Mouse (Mus musculus) heart, adult 8-10 months (tissue): ENCODE measurements around the gene Lrrc32. TPM values are rescaled to one million over a fixed set of nuclear protein-coding genes. Genes with fewer than 3 reads are reported as not detected.

Experiments
- DNase-seq: peaks from one replicate; pipeline ENCODE4 v3.0.0; 2022; ENCODE audit warnings: low spot score
- total RNA-seq, 4 experiments: library from RNA; stranded (reverse); gene quantifications; 2 replicates each; pipeline ENCODE4 v1.2.4; 2022

Lrrc32 gene
- total RNA-seq, 4 experiments from 2014 or later, result 7.7 to 17.3 (median 12.2) TPM

GRCm38 (mm10) chr7:98510961-98511958 lies 22.2 kb downstream of the Lrrc32 start:
- no peak for DNase-seq

DNA sequence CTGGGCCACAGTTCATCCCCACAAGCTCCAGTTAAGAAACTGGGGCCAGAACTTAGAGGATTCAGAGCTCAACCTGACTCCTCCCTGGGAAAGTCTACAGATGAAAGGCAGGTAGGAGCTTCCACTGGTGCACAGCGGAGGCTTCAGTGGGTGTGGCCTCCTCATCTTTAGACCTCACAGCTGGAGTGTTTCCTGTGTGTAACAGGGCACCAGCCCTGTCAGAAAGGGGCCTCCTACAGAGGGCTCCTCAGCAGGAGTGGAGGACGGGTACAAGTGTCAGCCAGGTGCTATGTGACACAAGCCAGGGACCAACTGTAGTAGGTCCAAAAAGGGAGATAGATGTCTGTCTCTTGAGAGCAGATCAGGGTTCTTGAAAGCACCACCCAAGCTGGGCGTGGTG lies 24.2 kb downstream of the Lrrc32 start:
- no peak for DNase-seq

- peak; percentile 67 for DNase-seq
These were observed 33.5 kb downstream of the Lrrc32 start for GRCm38 (mm10) chr7:98522576-98522975.

DNA sequence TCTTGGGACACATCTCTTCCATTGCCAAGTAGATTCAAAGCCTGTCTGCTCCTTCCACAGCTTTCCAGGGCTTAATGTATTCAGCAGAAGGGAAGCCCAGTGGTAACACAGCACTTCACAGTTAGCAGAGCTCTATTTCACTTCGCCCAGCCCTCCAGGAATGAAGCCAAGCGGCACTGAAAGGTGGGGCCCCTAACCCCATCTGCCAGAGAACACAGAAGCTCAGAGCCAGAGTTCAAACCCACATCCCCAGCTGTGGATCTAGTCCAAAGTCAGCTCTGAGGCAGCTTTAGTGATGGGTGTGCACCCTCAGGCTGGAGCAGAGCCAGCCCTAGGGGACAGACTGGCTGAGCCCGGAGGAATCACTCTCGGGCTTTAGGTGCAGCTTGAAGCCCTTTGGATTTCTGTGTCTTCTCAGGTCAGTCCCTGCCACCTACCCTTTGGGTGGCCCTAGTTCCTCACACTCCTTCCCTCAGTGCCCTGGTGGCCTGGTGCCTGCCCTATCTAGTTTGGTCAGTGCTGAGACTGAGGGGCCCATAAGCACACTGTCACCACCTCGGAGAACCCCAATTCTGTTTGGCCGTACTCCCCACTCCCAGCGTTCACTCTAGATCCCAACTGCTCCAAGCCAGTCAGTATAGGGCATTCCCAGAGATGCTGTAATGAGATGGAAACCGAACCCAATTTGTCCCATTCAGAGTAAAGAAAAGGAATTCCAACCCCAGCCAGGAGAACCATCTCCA lies 34.2 kb downstream of the Lrrc32 start:
- DNase-seq, result peak; percentile 82

DNA sequence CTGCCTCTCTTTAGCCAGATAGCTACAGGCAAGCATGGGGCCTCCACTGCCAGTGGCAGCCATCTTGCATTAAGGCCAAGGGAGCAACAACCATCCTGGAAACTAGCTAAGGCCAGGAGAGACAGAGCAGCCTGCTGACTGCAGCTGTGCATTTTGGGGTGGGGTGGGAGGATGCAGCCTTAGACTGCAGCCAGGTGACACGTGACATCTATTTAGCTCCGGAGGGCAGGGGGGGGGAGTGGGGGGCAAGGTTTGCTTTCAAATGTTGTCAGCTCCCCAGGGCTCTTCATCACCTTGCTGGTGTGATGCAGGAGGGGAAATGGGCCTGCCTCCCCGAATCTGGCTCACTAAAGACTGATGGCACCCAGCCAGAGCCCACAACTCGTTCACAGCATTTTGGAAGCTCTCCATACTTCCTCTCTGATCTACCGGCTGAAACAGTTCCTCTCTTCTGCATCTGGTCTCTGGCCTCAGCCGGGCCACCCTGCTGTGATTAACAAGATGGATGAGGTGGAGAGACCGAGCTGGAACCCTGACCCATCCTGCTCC lies 34.8 kb downstream of the Lrrc32 start:
- peak; percentile 70 for DNase-seq

DNA sequence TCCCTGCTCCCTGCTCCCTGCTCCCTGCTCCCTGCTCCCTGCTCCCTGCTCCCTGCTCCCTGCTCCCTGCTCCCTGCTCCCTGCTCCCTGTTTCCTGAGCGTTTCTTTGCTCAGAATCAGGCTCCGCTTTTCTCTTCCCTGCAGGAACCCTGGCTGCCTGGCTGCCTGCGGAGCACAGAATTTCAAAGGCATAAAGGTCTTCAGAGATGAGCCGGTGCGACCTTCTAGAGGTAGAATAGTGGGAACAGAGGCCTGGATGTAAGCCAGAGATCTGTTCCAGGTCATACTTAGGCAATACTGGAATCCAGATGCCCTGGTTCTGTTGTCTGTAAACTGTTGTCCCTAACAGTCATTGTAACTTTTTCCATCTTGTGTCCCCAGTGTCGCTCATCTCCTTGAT lies 35.3 kb downstream of the Lrrc32 start:
- DNase-seq, result no peak

GRCm38 (mm10) chr7:98524869-98525699 lies 36.0 kb downstream of the Lrrc32 start:
- DNase-seq, result no peak

DNA sequence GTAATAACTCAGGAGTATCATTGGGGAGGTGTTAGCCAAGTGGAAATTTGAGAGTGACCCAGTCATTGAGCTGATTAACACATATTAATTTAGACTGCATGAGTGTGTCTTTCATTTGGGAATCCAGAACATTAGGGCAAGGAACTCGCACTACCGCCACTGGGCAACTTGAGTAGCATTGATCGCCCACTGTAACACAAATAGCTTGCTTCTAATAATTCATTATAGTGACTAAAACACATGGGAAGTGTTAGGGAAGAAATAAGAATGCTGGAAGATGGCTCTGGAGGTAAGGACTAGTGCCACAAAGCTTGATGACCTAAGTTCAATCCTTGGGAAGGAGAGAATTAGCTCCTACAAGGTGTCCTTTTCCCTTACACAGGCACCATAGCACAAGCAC lies 38.0 kb downstream of the Lrrc32 start:
- no peak for DNase-seq

DNA sequence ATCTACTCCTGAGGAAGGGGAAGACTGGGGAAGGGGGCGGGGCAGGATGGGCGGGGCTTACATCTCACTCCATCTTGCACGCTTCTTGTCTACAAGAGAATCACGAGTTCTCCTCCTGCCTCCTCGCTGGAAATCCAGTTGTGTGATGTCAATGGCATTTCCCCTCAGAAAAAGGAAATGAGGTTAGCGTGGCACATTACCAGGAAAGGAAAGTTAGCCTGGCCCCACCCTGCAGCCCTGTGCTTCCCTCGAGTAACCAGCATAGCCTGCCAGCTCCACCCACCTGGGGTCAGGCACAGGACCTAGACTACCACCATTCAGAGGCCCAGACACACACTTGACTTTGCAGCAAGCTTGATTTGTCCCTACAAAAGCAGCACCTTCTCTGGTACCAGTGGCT lies 42.5 kb downstream of the Lrrc32 start:
- DNase-seq, result peak; percentile 65

DNA sequence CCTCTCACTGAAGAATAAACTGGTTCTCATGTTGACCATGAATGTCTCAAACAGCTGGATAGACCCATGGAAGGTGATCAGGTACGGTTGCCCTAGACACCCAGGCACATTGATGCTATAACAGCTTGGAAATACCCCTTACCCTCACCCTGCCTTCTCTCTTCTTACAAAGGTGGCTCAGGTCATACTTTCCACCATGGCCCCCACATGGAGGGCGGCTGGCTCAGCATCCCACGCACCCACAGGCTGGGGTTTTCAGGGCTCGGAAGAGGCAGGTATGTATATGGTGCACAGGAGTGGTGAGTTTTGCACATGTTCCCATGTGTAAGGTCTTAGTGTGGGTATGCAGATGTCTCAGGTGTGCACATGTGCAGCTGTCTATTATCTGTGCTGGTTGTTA lies 43.9 kb downstream of the Lrrc32 start:
- DNase-seq, result no peak

GRCm38 (mm10) chr7:98534432-98534855 lies 45.4 kb downstream of the Lrrc32 start:
- DNase-seq, result peak; percentile 26

DNA sequence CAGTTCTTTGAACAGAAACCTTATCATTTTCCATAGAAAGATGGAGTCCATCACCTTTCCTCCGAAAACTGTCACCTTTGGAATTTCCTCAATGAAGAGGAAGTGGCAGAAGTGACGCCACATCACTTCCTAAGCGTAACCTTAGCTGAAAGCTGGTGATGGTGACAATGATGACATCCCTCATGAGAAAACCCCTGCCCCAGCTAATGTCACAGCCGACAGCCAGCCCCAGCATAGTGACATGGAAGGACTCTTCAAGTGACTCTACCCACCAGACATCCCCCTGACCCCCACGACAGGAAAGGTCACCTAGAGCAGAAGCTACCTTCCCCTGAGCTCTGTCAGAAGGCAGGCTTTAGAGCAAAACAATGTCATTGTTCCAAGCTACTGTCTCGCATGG lies 46.1 kb downstream of the Lrrc32 start:
- no peak for DNase-seq

- no peak for DNase-seq
These were observed 46.8 kb downstream of the Lrrc32 start for GRCm38 (mm10) chr7:98535882-98536281.

GRCm38 (mm10) chr7:98537210-98537966 lies 48.3 kb downstream of the Lrrc32 start:
- no peak for DNase-seq

DNA sequence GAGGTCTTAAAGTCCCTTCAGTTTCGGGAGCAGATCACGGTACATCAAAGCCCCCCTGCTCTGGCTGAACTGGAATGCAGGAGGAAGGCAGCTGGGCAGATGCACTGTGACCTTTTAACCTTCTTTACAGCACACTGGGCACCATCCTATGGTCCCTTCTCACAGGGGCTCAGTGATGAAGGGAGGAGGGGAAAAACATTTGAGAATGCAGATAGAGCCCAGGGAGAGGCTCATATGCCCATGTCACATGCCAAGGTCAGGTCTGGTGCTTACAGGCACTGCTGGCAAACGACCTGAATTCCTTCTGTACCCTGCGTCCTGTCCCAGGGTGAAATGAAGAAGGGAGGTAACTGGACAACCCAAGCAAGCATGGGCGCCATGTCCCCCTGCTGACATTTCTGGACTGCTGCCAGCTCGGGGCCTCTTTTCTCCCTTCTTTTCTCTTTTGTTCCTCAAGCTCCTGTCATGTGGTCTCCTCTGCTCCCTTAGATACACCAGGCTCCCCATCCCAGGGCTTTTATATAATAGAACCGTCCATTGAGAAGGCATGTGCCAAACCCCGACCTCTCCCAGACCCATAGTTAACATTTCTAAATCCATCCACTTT lies 49.0 kb downstream of the Lrrc32 start:
- no peak for DNase-seq

DNA sequence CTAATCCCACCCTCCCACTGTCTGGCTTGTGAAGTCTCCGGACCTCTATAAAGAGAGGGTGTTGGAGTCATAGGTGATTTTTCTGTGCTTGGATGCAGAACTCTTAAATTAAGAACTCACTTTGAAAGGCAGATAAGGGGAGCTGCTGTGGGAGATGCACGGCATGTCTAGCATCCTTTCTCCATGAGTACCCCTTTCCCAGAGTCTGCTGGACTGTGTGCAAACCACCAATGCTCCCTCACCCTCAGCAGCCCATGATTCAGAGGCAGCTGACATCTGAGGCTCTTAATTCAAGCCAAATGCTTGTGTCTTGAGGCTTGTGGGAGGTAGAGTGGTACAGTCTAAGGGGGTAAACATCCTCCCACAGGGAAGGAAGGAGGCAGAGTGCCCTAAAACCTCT lies 51.8 kb downstream of the Lrrc32 start:
- DNase-seq, result no peak

GRCm38 (mm10) chr7:98541564-98541963 lies 52.5 kb downstream of the Lrrc32 start:
- DNase-seq, result no peak

GRCm38 (mm10) chr7:98542267-98542666 lies 53.2 kb downstream of the Lrrc32 start:
- DNase-seq, result no peak

- DNase-seq, result peak; percentile 84
These were observed 53.7 kb downstream of the Lrrc32 start for GRCm38 (mm10) chr7:98542731-98543142.

DNA sequence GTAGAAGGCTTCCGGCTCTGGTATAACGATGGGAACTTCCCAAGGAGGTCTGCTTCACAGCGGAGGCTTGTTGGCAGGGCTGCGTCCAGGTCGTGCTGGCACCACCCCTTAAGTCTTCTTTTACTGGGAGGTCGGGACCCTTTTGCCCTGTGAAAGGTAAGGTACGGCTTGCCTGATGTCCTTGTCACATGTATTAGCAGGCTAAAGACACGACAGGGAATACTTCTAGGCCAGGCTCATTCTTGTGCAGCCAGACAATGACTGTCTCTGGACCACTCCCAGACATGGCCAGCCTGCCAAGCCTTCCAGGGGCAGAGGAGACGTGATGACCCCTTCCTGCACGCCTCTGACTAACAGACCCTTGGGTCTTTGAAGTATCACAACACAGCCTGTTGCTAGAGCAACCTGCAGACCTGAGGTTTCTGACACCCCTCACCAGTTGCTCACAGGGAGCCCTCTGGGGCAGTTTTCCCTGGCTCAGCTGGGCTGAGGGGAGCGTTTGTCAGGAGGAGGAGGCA lies 54.8 kb downstream of the Lrrc32 start:
- no peak for DNase-seq
